In the genomic region with DNA sequence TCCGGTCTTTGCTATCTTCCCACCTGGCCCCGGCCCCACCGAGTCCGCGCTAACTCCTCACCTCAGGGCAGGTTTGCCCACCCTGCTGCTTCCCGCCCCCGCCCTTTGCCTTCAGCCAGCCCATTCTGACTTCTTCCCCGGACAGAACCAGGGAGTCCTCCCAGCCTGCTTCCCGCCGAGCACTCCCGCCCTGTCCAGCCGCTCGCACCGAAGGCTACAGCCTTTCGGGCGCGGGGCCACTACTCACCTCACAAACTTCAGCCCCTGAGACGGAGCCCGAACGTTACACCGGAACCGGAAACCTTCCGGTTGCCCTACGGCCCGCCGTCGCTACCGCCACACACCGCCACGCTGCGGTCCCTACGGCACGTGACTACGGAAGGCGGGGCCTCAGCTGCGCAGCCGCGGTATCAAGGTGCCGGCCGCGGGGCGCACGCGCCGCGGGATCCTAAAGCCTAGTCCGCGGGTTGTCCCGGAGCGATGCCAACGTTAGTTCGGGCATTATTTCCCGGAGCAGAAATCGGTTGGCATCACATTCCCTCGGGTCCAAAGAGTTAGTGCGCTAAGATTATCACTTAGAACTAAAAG, we compare ENCODE assay signal across 7 mouse cellular contexts. TPM values are rescaled to one million over a fixed set of nuclear protein-coding genes. Genes with fewer than 3 reads are reported as not detected.
DNase-seq lines count a peak whose midpoint lies in the region; ATAC-seq lines count a peak whose summit lies in the region.

Prpf3 (minus strand) TSS at position 384 of the 588 bp plus-strand sequence.

- peak; percentile 96 for ATAC-seq in embryonic facial prominence, embryonic 11.5 days (replicated peaks; ENCODE audit: insufficient number of reproducible peaks, low FRiP score, low TSS enrichment, low read depth)
- peak; percentile 94 for ATAC-seq in limb, embryonic 11.5 days (ENCODE audit: insufficient number of reproducible peaks, low FRiP score, low TSS enrichment, low read depth)
- peak; percentile 99 for ATAC-seq in midbrain, embryonic 14.5 days (ENCODE audit: low FRiP score, low TSS enrichment)

- H3K4me2 ChIP-seq in embryonic facial prominence, embryonic 11.5 days (ENCODE audit: low read depth, low read length), result peak within 1 kb of the TSS; percentile 52
- peak within 1 kb of the TSS; percentile 68 for H3K4me2 ChIP-seq in limb, embryonic 11.5 days (ENCODE audit: low read depth, severe bottlenecking)
- peak within 1 kb of the TSS; percentile 74 for H3K4me2 ChIP-seq in midbrain, embryonic 14.5 days (ENCODE audit: low read length)

- H3K27me3 ChIP-seq in embryonic facial prominence, embryonic 11.5 days (ENCODE audit: control insufficient read depth, insufficient read depth, low read length), result no peaks in the 10 kb centered on the region
- no peaks in the 10 kb centered on the region for H3K27me3 ChIP-seq in limb, embryonic 11.5 days (ENCODE audit: control insufficient read depth, insufficient read depth, low read length)
- no peaks in the 10 kb centered on the region for H3K27me3 ChIP-seq in midbrain, embryonic 14.5 days (ENCODE audit: control insufficient read depth, insufficient read depth, low read length)

- peak within 1 kb of the TSS; percentile 91 for H3K4me3 ChIP-seq in embryonic facial prominence, embryonic 11.5 days (ENCODE audit: low read depth, low read length)
- peak within 1 kb of the TSS; percentile 89 for H3K4me3 ChIP-seq in limb, embryonic 11.5 days (ENCODE audit: low read depth, low read length)
- peak within 1 kb of the TSS; percentile 82 for H3K4me3 ChIP-seq in midbrain, embryonic 14.5 days (replicated peaks; ENCODE audit: low read depth, low read length)

- peak within 1 kb of the TSS; percentile 67 for H3K27ac ChIP-seq in embryonic facial prominence, embryonic 11.5 days (replicated peaks; ENCODE audit: low read depth, low read length)
- H3K27ac ChIP-seq in limb, embryonic 11.5 days (replicated peaks; ENCODE audit: low read depth, low read length), result peak within 1 kb of the TSS; percentile 69
- peak within 1 kb of the TSS; percentile 76 for H3K27ac ChIP-seq in midbrain, embryonic 14.5 days (replicated peaks; ENCODE audit: low read depth, low read length)

- peak; percentile 97 for DNase-seq in adrenal gland, postnatal 14 days
- peak; percentile 96 for DNase-seq in embryonic facial prominence, embryonic 11.5 days (ENCODE audit: low spot score)
- peak; percentile 100 for DNase-seq in heart, adult 11 months
- DNase-seq in kidney, adult 18-20 months, result peak; percentile 97
- DNase-seq in limb, embryonic 11.5 days (ENCODE audit: low spot score), result peak; percentile 94
- peak; percentile 97 for DNase-seq in midbrain, embryonic 14.5 days
- DNase-seq in spleen, adult 18-20 months, result peak; percentile 87 to 96

- peaks cover 13% of the 10 kb centered on the region for H3K36me3 ChIP-seq in embryonic facial prominence, embryonic 11.5 days (replicated peaks; ENCODE audit: control insufficient read depth, insufficient read depth, low read depth, low read length)
- peaks cover 17% of the 10 kb centered on the region for H3K36me3 ChIP-seq in limb, embryonic 11.5 days (ENCODE audit: control insufficient read depth, insufficient read depth, low read length)
- H3K36me3 ChIP-seq in midbrain, embryonic 14.5 days (ENCODE audit: control insufficient read depth, insufficient read depth, low read length), result peaks cover 25% of the 10 kb centered on the region

- H3K4me1 ChIP-seq in embryonic facial prominence, embryonic 11.5 days (ENCODE audit: control insufficient read depth, insufficient read depth, low read length), result no peaks in the 10 kb centered on the region
- peaks cover 3% of the 10 kb centered on the region; the same call in 1 of the 2 replicates for H3K4me1 ChIP-seq in limb, embryonic 11.5 days (ENCODE audit: control insufficient read depth, insufficient read depth, low read length)
- peaks cover 8% of the 10 kb centered on the region; the same call in 1 of the 2 replicates for H3K4me1 ChIP-seq in midbrain, embryonic 14.5 days (ENCODE audit: control insufficient read depth, insufficient read depth, low read length)

- peak within 1 kb of the TSS; percentile 82 for H3K9ac ChIP-seq in embryonic facial prominence, embryonic 11.5 days (replicated peaks; ENCODE audit: low read length)
- peak within 1 kb of the TSS; percentile 86 for H3K9ac ChIP-seq in limb, embryonic 11.5 days (ENCODE audit: low read length)
- peak within 1 kb of the TSS; percentile 72 for H3K9ac ChIP-seq in midbrain, embryonic 14.5 days (replicated peaks; ENCODE audit: low read length)

- WGBS in embryonic facial prominence, embryonic 11.5 days, result under 1% methylated on average over 56 of the region's 56 CpGs
- WGBS in limb, embryonic 11.5 days, result under 1% methylated on average over 56 of the region's 56 CpGs
- under 1% methylated on average over 56 of the region's 56 CpGs for WGBS in midbrain, embryonic 14.5 days

- H3K9me3 ChIP-seq in embryonic facial prominence, embryonic 11.5 days (replicated peaks; ENCODE audit: control insufficient read depth, low read length), result no peaks in the 10 kb centered on the region
- no peaks in the 10 kb centered on the region for H3K9me3 ChIP-seq in limb, embryonic 11.5 days (ENCODE audit: control insufficient read depth, low read length)
- H3K9me3 ChIP-seq in midbrain, embryonic 14.5 days (ENCODE audit: control insufficient read depth, low read length), result no peaks in the 10 kb centered on the region

RNA-seq across cellular contexts. Expression of gene Prpf3, which starts in this region (rescaled TPM):
- 23.0 and 27.2 TPM in 2 replicates for total RNA-seq in adrenal gland, postnatal 14 days (2021)
- polyA plus RNA-seq in embryonic facial prominence, embryonic 11.5 days (2014; fragmentation: Nextera tagmentation; extraction: Ambion mirVana), result 69.4 and 70.6 TPM in 2 replicates
- polyA plus RNA-seq in limb, embryonic 11.5 days (2014; fragmentation: Nextera tagmentation; extraction: Ambion mirVana), result 80.7 and 87.2 TPM in 2 replicates
- 34.0 and 44.1 TPM in 2 replicates for polyA plus RNA-seq in midbrain, embryonic 14.5 days (2014; fragmentation: Nextera tagmentation; extraction: Ambion mirVana)

Comparison
In these comparisons a context has a peak if more than half of its experiments do, and no peak if none do; other contexts are left out.
1. Peak in every context shown above with its lines: DNase-seq, ATAC-seq, H3K4me3 ChIP-seq and H3K27ac ChIP-seq.